Mouse (Mus musculus): Measurements from ENCODE around the gene Tsc2. TPM values are rescaled to one million over a fixed set of nuclear protein-coding genes. Genes with fewer than 3 reads are reported as not detected.

The Tsc2 gene
- polyA plus RNA-seq, 1 experiment = 95.3 TPM

- DNase-seq (ENCODE audit: low spot score) = no peak
Observed at GRCm38 (mm10) chr17:24569837-24570236, 62.6 kb downstream of the Tsc2 start.

GRCm38 (mm10) chr17:24567034-24567779, 65.2 kb downstream of the Tsc2 start:
- no peak for DNase-seq (ENCODE audit: low spot score)

- DNase-seq (ENCODE audit: low spot score) = no peak
Observed at GRCm38 (mm10) chr17:24565792-24566191, 66.6 kb downstream of the Tsc2 start.

GRCm38 (mm10) chr17:24565092-24565491, 67.3 kb downstream of the Tsc2 start:
- DNase-seq (ENCODE audit: low spot score) = no peak

DNA sequence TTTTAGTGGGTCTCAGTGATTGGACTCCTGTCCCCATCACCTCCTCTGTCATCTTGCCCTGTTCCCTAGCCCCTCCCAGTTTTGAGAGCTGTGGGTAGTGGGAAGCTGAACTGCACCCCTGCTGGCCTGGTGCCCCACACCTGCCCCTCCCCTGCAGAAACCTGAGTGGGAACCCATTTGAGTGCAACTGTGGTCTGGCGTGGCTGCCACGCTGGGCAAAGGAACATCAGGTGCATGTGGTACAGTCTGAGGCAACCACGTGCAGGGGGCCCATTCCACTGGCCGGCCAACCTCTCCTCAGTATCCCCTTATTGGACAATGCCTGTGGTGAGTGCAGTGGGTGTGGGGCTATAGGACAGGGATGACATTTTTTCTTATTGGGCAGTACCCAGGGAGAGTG, 68.0 kb downstream of the Tsc2 start:
- DNase-seq (ENCODE audit: low spot score) = no peak

DNA sequence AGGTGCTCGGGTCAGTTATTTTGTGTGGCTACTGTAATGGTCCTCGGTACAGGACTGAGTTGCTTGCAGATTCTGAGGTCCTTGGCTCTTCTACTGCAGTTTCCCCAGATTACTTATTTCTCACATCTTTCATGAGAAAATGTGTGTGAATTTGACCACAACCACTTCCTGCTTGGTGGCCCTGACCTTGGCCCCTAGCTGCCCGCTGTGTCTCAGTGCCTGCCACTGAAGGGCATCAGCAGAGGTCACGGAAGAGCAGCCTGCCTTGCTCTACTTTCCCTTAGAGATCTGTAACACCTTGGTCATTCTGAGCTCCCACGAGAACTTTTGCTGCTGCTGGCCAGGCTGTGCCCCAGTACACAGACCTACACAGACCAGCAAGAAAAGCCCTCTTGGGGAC, 68.8 kb downstream of the Tsc2 start:
- no peak for DNase-seq (ENCODE audit: low spot score)

- no peak for DNase-seq (ENCODE audit: low spot score)
Observed at GRCm38 (mm10) chr17:24561592-24561991, 70.8 kb downstream of the Tsc2 start.

- no peak for DNase-seq (ENCODE audit: low spot score)
Observed at GRCm38 (mm10) chr17:24560301-24561028, 72.0 kb downstream of the Tsc2 start.

DNA sequence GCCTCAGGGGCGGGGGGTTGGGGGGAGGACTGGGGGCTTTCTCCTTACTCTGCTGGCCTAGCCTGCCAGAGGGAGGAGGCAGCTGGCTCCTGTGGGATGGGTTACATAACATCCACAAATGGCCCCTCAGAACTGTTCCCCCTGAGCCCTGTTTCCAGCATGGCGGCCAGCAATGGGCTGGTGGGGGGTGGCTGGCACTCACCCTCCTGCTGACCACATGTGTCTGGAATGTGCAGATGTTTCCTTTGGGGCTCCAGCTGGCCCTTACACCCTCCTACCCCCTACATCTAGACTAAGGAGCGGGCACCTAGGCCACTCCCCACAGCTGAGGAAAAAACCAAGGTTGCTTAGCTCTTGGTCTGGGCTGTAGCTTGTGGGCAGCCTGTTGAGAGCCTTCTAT, 73.3 kb downstream of the Tsc2 start:
- no peak for DNase-seq (ENCODE audit: low spot score)

GRCm38 (mm10) chr17:24558600-24559099, 73.8 kb downstream of the Tsc2 start:
- DNase-seq (ENCODE audit: low spot score) = no peak

DNA sequence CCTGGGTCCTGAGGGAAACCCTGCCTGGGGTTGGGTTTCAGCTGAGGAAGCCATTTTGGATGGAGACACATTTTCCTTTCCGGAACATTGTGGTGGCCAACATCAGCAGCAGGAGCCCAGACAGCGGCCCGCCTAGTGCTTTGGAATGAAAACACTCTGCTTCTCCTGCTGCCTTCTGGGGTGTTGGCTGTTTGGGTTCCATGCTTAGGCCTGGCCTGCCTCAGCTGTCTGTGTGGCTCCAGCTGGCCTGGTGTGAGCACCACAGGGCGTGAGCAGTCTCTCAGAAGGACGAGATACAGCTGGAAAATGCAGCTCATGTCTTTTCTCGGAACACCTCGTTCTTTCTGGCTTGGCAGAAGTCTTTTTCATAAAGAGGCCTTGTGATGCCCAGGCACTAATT, 75.3 kb downstream of the Tsc2 start:
- DNase-seq (ENCODE audit: low spot score) = no peak

DNA sequence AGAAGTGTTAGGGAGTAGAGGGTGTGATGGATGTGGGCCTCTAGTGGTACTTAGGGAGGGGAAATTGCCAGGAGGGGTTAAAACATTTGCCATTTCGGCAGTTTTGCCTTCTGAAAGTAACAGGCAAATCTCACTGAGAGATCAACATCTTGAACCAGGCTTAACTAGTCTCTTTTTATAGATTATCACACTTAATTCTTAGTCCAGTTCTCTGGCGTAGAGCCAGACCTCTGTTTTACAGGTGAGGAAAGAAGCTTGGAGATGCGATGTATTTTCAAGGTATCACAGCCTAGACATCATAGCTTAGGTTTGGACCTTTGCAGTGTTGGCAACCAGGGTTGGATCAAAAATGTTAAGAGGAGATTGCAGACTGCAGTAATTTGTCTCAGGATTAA, 81.4 kb downstream of the Tsc2 start:
- DNase-seq (ENCODE audit: low spot score) = no peak

DNA sequence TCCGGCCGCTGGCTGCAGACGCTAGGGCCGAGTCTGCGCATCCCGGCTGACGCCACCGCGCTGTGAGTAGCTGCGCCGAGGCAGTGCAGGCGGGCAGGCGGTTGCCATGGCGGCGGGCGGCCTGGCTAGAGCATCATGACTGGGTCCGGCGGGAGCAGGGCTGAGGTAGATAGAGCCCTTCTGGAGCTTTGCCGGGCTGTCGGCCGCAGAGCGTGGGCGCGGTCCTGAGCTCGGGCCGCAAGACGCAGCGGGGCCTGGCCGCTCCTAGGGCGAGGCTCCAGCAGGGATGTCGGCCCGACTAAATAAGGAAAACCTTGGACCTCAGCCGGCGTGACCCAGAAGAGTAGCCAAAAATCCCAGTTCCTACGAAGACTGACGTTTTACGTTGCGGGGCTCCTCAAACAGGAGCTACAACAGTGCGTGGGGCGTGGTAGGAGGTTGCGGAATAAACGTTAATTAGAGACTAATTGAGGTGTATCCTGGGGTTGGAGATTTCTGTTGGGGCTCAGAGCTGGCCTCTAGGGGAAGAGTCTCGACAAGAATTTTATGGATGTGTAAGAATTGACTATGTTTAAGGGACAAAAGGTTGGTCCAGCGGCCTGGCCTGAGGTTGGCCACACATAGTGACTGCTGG, 81.9 kb downstream of the Tsc2 start:
- peak; percentile 71 for DNase-seq (ENCODE audit: low spot score)

DNA sequence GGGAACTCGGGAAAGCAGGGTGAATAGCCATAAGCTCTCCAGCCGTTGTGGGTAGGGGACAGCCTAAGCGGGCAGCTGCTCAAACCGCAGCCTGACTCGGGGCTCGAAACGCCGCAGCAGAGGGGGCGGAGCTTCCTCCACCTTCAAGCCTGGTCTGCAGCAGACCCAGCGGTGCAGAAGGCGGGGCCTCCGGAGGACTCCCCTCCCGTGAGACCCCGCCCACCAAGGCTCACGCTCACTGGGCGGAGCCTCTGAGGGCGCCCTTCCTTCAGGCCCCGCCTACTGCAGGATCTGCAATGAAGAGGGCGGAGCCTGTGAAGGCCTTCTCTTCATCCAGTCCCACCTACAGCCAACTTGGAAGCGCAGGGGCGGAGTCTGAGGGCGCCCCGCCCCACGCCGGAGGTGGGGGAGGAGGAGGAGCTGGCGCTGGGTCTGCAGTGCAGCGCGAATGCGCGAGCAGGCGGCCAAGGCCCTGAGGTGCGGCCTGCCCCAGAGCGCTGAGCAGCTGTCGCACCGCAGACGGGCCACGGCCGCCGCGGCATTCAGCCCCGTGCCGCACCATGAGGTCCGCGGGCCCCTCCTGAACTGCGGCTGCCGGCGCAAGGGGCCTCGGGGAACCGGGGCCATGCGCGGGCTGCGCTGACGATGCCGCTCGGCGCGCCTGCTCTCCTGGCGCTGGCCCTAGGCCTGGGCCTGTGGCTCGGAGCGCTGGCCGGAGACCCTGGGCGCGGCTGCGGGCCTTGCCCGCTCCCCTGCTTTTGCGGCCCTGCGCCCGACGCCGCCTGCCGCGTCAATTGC, 82.6 kb downstream of the Tsc2 start, which contains the start of gene Pkd1:
Gene Pkd1, plus strand, starts transcription at position 217 of the 798 bp plus-strand sequence.
- DNase-seq (ENCODE audit: low spot score) = peak; percentile 97

- peak; percentile 31 for DNase-seq (ENCODE audit: low spot score)
Observed at GRCm38 (mm10) chr17:24548921-24549617, 83.4 kb downstream of the Tsc2 start.

- no peak for DNase-seq (ENCODE audit: low spot score)
Observed at GRCm38 (mm10) chr17:24548435-24548834, 84.0 kb downstream of the Tsc2 start.

- DNase-seq (ENCODE audit: low spot score) = no peak
Observed at GRCm38 (mm10) chr17:24546234-24546633, 86.2 kb downstream of the Tsc2 start.
